Mouse (Mus musculus) adrenal gland, postnatal 4 days (tissue): ENCODE results near the gene Vps26c. TPM values are rescaled to one million over a fixed set of nuclear protein-coding genes. Genes with fewer than 3 reads are reported as not detected.

Source experiments
- DNase-seq, 2 experiments: peaks; one replicate each; pipeline ENCODE4 v3.0.0; 2021 to 2022; ENCODE audit warnings: low spot score in 2 of 2, mixed read lengths in 2 of 2
- total RNA-seq, 2 experiments: library from RNA; stranded (reverse); gene quantifications; 2 replicates each; pipeline ENCODE4 v1.2.3; 2021

The Vps26c gene
- total RNA-seq, 2 experiments from 2014 or later, result 54.8 to 62.6 TPM

DNA sequence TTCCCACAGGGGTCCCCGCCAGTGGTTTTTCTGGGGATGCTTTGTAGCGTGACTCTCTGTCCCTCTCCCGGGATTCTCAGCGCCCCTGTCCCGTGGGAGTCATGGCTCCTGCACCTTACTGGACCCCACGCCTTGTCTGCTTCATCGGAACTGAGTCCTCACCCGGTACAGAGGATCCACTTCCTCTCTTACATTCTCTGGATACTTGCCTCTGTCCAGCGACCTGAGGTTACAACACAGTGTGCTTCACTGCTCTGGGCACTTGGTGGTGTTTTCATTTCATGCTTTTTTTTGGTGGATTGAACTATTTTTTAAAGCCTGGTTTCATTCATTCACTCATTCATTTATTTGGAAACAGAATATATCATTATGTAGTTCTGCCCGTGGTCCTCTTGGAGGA, 23.2 kb upstream of the Vps26c start:
- DNase-seq, result no peak

DNA sequence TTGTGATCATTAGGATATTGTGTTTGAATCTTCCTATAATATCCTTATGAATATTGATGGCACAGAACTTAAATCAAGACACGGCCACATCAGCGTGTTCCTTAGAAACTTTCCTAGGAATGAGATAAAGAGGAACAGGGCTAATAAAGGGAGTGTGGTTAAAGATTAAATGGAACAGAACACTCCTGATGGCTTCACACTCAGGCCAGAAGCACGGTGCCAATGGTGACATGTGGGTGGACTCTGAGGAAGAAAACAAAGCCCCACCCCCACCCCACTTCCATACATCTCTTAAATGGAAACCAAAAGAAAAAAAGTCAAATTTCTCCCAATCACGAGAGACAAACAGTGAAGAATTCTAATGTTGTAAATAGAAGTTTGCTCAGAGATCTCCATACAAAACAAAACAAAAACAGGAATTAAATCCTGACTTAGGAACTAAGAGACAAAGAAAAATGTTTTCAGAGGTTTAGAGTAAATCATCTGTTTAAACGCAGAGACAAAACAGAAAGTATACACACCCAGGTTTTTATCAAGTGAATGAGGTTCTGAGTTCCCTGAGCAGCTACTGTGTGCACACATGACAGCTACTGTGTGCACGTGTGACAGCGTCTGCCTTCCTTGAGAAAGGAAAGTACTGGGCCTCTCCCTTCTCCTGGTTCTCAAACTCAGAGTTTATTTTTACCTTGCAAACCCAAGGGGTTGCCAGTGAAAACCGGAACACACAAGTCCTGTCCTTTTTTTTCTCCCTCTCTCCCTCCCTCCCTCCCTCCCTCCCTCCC, 19.3 kb upstream of the Vps26c start:
- DNase-seq, result no peak

DNA sequence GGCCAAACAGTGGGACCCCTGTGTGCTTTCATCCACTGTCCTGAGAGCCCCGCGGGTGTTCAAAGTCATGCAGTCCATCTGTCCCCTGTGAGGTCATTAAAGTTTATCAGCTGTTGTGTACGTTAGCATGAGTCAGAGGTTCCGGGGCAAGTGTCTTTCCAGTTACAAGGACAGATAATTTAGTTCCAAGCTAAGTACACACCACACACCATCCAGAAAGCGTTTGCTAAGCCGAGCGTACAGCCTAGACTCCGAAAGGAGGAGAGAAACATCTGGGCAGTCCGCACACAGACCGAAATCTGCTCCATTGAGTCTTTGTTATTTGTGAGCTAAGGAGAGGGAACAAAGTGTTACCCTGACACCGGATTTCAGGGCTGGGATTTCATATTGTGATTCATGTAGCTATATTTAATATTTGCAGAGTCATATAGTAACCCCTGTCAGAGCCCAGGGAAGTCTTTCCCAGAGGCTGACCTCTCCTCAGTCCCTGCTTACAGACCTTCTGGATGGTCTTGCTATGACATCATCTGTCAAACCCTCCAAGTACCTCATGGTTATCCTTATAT, 18.0 kb upstream of the Vps26c start:
- DNase-seq, result no peak

DNA sequence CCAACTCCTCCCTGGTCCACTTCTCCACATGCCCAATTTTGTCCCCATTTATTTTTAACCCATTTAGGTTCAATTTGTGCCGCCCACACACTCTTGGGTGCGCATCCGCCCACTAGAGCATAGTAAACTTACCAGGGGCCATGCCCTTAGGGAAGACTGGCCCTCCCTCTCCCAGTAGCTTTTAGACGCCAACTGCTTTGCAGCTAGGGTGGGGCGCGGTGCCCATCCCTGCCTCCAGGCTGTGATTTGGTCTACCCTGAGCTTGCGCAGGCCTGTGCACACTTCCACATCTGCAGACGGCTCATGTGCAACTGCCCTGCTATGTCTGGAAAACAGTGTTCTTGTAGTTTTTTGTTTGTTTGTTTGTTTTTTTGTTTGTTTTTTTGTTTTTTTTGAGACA, 16.3 kb upstream of the Vps26c start:
- DNase-seq, result no peak

- no peak for DNase-seq
Measured at GRCm38 (mm10) chr16:94540140-94540539, 13.5 kb upstream of the Vps26c start.

DNA sequence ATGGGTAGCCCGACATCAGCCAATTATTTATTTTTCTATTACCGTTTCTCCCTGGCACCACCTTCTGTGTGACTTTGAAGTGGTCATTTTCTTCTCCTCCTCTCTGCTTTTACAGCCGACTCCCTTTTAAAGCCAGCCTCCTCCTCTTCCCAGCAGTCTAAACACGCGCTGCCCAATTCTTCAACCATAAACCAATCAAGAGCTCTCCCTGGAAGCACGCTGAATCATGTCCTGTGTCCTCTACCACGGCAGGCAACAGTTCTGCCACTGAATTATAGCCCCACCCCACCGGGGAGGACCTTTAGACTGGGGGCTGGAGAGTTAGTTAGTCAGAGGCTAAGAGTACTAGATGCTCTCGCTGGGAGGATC, 10.5 kb upstream of the Vps26c start:
- DNase-seq, result no peak

- DNase-seq, result no peak
Measured at GRCm38 (mm10) chr16:94536417-94537158, 10.0 kb upstream of the Vps26c start.

DNA sequence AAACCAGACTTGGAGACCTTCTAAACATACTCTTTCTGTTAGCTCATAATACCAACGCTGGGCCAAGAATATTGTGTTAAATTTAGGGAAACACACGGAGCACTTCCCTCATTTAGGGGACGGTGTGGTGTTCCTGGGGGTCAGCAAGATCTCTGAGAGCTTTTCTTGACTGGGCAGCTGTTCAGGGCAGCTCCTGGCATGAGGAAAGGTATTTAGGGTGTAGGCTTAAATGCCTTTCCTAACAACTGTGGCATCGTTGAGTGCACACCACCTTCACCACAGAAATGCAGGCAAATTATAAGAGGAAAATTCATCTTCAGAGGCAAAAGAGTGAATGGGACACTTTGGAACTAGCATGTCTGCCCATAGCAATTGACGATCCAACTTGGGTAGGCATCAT, 9.1 kb upstream of the Vps26c start:
- no peak for DNase-seq

DNA sequence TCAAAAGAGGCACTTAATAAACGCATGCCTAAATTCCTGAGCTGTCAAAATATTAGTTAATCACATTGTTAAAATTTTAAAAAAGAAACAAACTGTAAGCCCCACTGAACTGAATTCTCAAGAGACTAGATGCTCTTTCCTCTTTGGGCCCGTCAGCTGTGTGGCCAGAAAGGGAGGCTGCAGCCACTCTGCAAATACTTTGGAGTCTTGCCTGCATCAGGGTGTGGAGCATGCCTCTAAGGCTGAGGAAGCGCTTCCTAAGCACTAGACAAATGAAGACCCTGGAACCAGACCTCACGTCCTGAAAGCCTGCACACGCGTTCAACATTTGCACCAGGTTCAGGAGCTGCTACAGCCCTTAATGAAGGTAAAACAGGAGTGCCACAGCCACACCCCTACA, 7.0 kb upstream of the Vps26c start:
- no peak for DNase-seq

GRCm38 (mm10) chr16:94531268-94531667, 4.6 kb upstream of the Vps26c start:
- DNase-seq, result no peak

DNA sequence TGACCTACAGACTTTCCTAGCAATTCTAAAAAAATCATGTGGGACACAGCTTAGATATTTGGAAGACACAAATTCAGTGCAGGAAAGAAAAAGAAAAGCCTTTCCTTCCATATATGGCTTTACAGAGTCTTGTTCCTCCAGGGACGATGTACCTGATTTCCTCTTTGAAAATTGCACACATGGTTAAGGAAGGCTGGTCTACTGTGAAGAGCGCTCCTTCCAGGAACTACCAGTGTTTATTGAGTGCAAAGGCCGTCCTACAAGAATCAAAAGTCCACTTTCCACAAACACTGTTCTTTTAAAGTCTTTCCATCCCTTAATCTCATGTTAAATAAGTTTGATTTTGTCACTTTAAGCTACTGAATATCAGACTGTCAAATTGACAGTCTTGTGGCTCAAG, 916 bp upstream of the Vps26c start:
- no peak for DNase-seq

DNA sequence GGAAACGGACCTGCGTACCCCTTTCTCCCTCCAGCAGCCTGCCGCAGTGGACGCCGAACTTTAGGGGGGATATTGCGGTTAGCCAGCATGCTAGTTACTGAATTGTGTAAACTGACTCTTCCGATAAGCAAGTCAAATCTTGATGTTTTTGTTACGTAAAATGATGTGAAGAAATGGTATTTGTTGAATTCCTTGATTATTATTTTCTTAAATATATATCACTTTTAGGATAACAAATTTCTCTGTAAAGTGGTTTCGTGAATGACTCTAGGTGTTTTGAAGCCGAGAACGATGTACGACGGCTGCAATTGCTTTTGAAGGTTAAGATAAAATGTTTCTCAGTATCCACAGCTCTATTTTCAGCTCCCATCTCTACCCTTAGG, 513 bp upstream of the Vps26c start:
- DNase-seq, result no peak

- no peak for DNase-seq
Measured at GRCm38 (mm10) chr16:94525955-94526343, 681 bp downstream of the Vps26c start.

- DNase-seq, result no peak
Measured at GRCm38 (mm10) chr16:94524691-94525090, 1.9 kb downstream of the Vps26c start.

DNA sequence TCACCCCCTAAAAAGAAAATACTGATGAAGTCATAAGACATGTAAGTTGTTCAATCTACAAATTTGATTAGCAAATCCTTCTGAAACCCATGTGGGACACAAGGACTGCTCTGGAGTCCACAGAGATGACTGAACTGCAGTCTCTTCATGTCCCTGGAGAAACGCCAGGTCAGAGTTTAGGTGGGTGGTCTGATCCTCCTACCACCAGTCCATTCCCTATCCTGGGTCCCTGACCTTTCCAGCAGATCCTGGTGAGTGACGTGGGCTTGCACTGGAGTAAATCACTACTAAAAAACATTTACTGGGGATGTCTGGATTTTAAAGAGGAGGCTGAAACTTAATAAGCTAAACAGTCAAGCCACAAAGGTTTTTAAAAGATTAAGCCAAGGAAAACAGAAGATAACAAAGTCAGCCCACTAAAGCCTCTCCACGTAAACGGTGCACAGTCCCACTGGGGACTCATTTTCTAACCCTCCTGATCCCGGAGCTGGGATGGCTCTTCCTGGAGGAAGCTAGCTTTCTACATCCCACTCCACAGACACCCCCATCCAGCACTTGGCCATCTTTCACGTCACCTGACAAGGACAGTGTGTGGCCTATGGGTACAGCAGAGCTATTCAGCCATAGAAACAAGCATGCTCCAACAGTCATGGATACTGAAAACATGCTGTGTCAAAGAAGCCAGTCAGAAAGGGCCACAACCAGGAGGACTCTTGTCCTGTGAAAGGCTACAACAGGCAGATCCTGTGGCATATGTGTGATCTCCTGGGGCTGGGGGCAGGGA, 2.8 kb downstream of the Vps26c start:
- no peak for DNase-seq

DNA sequence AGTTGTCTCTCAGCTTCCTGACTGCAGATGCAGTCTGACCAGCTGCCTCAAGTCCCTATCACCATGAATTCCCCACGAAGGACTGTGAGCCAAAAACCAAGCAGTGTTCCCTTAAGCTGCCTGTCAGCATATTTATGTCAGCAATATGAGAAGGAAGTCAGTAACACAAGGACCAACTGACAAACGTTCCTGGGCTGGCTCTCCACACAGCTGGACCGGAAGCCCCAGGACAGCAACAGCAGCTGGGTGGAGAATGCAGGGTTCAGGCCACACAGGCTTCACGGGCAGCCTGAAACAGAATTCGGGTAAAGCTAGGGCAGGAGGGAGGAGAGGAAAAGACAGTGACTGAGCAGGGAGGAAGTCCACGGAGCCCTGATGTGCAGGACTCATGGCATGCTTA, 7.6 kb downstream of the Vps26c start:
- DNase-seq, result no peak

DNA sequence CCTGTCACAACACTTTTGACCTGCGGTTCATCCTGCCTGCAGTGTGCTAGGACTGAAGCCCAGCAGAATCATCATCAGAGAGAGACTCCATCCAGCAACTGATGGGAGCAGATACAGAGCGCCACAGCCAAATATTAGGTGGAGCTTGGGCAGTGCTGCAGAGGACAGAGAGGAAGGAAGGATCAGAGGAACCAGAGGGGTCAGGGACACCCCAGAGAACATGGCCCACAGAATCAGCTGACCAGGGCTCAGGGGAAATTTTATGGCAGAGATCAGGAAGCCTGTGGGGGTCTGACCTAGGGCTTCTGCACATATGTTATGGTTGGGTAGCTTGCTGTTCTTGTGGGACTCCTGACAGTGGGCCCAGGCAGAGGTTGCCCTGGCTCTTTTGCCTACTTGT, 9.0 kb downstream of the Vps26c start:
- no peak for DNase-seq

- no peak for DNase-seq
Measured at GRCm38 (mm10) chr16:94509983-94510382, 16.6 kb downstream of the Vps26c start.

GRCm38 (mm10) chr16:94508769-94509168, 17.9 kb downstream of the Vps26c start:
- DNase-seq, result no peak

GRCm38 (mm10) chr16:94507071-94507470, 19.6 kb downstream of the Vps26c start:
- DNase-seq, result no peak

DNA sequence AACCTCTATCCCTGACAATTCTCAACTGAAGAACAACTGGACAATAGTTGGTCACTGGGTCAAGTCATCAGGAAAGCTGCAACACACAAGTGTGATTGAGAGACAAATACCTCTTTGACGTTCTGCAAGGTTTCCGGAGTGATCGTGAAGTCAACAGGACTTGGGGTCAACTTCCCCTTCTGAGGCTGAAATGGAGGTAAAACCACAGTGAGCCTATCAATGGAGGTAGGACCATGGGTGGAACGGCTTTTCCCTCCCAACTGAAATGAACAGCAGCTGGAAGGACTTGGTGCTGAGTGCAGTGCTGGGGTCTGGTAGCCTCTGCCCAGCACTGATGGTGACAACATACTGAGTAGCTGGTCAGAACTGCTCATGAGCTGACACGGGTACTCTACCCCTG, 22.4 kb downstream of the Vps26c start:
- DNase-seq, result no peak

- no peak for DNase-seq
Measured at GRCm38 (mm10) chr16:94497911-94498310, 28.7 kb downstream of the Vps26c start.
